Mouse (Mus musculus) CH12.LX (cell line): ENCODE data around the gene Scarf2. TPM values are rescaled to one million over a fixed set of nuclear protein-coding genes. Genes with fewer than 3 reads are reported as not detected.

Experiments used
- DNase-seq: peaks from one replicate; pipeline ENCODE4 v3.0.0-alpha.2; 2013; ENCODE audit errors: extremely low read depth
- H3K27ac ChIP-seq: 2 replicates; pipeline ENCODE4 v1.5.1; 2012; ENCODE audit warnings: low read depth, mild to moderate bottlenecking, control low read depth, moderate library complexity; ENCODE audit not compliant: insufficient read depth
- H3K27me3 ChIP-seq: replicated peaks from 2 replicates; pipeline ENCODE3; 2012; ENCODE audit warnings: inconsistent platforms
- H3K36me3 ChIP-seq, 2 experiments: replicated peaks in 1 of 2; 2 replicates each; pipeline versions ENCODE3 to v1.6.1; 2012; ENCODE audit warnings: inconsistent platforms in 1 of 2, low read length in 1 of 2, mild to moderate bottlenecking in 1 of 2, mixed read lengths in 1 of 2, moderate library complexity in 1 of 2; ENCODE audit not compliant: control insufficient read depth in 1 of 2, insufficient read depth in 1 of 2
- H3K4me1 ChIP-seq, 2 experiments: 2 replicates each; pipeline ENCODE4 v1.6.1; 2012; ENCODE audit warnings: inconsistent platforms in 1 of 2, moderate library complexity in 1 of 2; ENCODE audit not compliant: insufficient read depth in 2 of 2, control insufficient read depth in 1 of 2
- H3K4me2 ChIP-seq: 2 replicates; pipeline ENCODE4 v1.6.1; 2012; ENCODE audit warnings: low read depth, mild to moderate bottlenecking, control low read depth; ENCODE audit not compliant: poor library complexity, insufficient read depth, severe bottlenecking
- H3K4me3 ChIP-seq, 3 experiments: fragments of 150-350 bp in 1 of 3; sonication (generic) in 1 of 3; replicated peaks in 1 of 3; 2 replicates each; pipeline versions ENCODE3 to v1.5.1; 2011 to 2012; ENCODE audit warnings: low read depth in 2 of 3, low read length in 2 of 3, mild to moderate bottlenecking in 2 of 3, moderate library complexity in 2 of 3, control low read depth in 1 of 3, improper control_type of control experiment in 1 of 3, inconsistent platforms in 1 of 3, mixed read lengths in 1 of 3; ENCODE audit not compliant: poor library complexity in 1 of 3
- H3K79me2 ChIP-seq: replicated peaks from 2 replicates; pipeline ENCODE4 v1.6.1; 2012; ENCODE audit warnings: mild to moderate bottlenecking, moderate library complexity; ENCODE audit not compliant: control insufficient read depth, poor library complexity, insufficient read depth, severe bottlenecking; ENCODE audit errors: extremely low read depth
- H3K9ac ChIP-seq: 2 replicates; pipeline ENCODE4 v1.6.1; 2012; ENCODE audit warnings: low read depth, mild to moderate bottlenecking, control low read depth, moderate library complexity; ENCODE audit not compliant: insufficient read depth
- H3K9me3 ChIP-seq: replicated peaks from 2 replicates; pipeline ENCODE3; 2012; ENCODE audit warnings: low read length, inconsistent platforms, mixed read lengths
- BHLHE40 ChIP-seq: IDR thresholded peaks from 2 replicates; pipeline ENCODE4 v1.6.1; 2011; ENCODE audit warnings: mild to moderate bottlenecking, low read depth, low read length, improper control_type of control experiment
- E2F4 ChIP-seq: IDR thresholded peaks from 2 replicates; pipeline ENCODE4 v1.6.1; 2011; ENCODE audit warnings: low read depth, low read length, improper control_type of control experiment; ENCODE audit not compliant: insufficient replicate concordance
- GABPA ChIP-seq: IDR thresholded peaks from 2 replicates; pipeline ENCODE4 v1.6.1; 2012; ENCODE audit warnings: low read depth, low read length, improper control_type of control experiment, inconsistent platforms; ENCODE audit not compliant: insufficient replicate concordance
- JUND ChIP-seq: conservative IDR thresholded peaks from 2 replicates; pipeline ENCODE4 v1.6.1; 2011; ENCODE audit warnings: low read depth, low read length, improper control_type of control experiment
- KAT2A ChIP-seq: IDR thresholded peaks from 2 replicates; pipeline ENCODE4 v1.6.1; 2012; ENCODE audit warnings: low read length, improper control_type of control experiment, inconsistent platforms; ENCODE audit not compliant: insufficient replicate concordance
- NRF1 ChIP-seq: IDR thresholded peaks from 2 replicates; pipeline ENCODE4 v1.6.1; 2014; ENCODE audit warnings: low read depth, mild to moderate bottlenecking, inconsistent platforms, low read length, improper control_type of control experiment, moderate library complexity
- RCOR1 ChIP-seq: conservative IDR thresholded peaks from 2 replicates; pipeline ENCODE4 v1.6.1; 2012; ENCODE audit warnings: low read depth, mild to moderate bottlenecking, inconsistent platforms, low read length, improper control_type of control experiment
- UBTF ChIP-seq: IDR thresholded peaks from 2 replicates; pipeline ENCODE4 v1.6.1; 2012; ENCODE audit warnings: low read depth, mild to moderate bottlenecking, inconsistent platforms, low read length, improper control_type of control experiment, moderate library complexity
- ZC3H11A ChIP-seq: IDR thresholded peaks from 2 replicates; pipeline ENCODE4 v1.6.1; 2012; ENCODE audit warnings: low read depth, mild to moderate bottlenecking, inconsistent platforms, low read length, improper control_type of control experiment
- ZKSCAN1 ChIP-seq: IDR thresholded peaks from 2 replicates; pipeline ENCODE4 v1.6.1; 2012; ENCODE audit warnings: low read depth, inconsistent platforms, low read length, improper control_type of control experiment, borderline replicate concordance
- dilution Hi-C: fragments of 300-500 bp; cut with MboI; formaldehyde crosslinking; loops from 2 replicates; pipeline ENCODE4 v1.14.3; 2020; ENCODE audit warnings: low sequenced_read_pairs; ENCODE audit not compliant: extremely low pct_unique_long_range_greater_than_20kb, extremely low pct_ligation_motif_present
- in situ Hi-C: fragments of 300-500 bp; cut with MboI; formaldehyde crosslinking; loops from 3 replicates; pipeline ENCODE4 v1.14.3; 2019; ENCODE audit warnings: low sequenced_read_pairs, low pct_ligation_motif_present, low pct_unique_long_range_greater_than_20kb, mixed read lengths
- polyA plus RNA-seq: library from polyadenylated mRNA; unstranded; fragments of >175 nt; gene quantifications from 2 replicates; pipeline ENCODE4 v1.2.1, GENCODE M21; 2012; ENCODE audit warnings: low read depth; ENCODE audit not compliant: insufficient read length
- total RNA-seq, 2 experiments: library from RNA; depleted of rRNA; stranded (reverse); fragments of 300-350 nt in 1 of 2; fragments of >200 nt in 1 of 2; gene quantifications; 2 replicates each; pipeline ENCODE4 v1.2.3; 2012 to 2014

Gene Scarf2
- total and polyA plus RNA-seq, 3 experiments, result not detected

- Histone ChIP-seq H3K36me3 (peaks cover 0 to 11% of the 10 kb centered on the region in 2 experiments), H3K4me1 (no peaks in the 10 kb centered on the region), H3K9me3 (peaks cover 4% of the 10 kb centered on the region), H3K79me2 (no peaks in the 10 kb centered on the region), H3K27me3 (no peaks in the 10 kb centered on the region), H3K4me3 (no peak overlapping the region), H3K4me2 (no peak overlapping the region), H3K9ac (no peak overlapping the region), H3K27ac (no peak overlapping the region)
- no peak for TF ChIP-seq KAT2A
- TF ChIP-seq BHLHE40, result no peak
- no peak for TF ChIP-seq JUND
- no peak for TF ChIP-seq NRF1
- TF ChIP-seq UBTF, result no peak
- TF ChIP-seq RCOR1, result no peak
- DNase-seq, result no peak
- in situ Hi-C loops, result no loop called here
- dilution Hi-C loops, result no loop called here
Measured at GRCm38 (mm10) chr16:17833321-17833680, 36.2 kb downstream of the Scarf2 start.

- no peak for TF ChIP-seq GABPA
- TF ChIP-seq ZC3H11A, result no peak
- TF ChIP-seq NRF1, result no peak
- TF ChIP-seq E2F4, result no peak
- H3K4me3 ChIP-seq, result no peak overlapping the region
- dilution Hi-C loops (no loop called here), in situ Hi-C loops (no loop called here)
- H3K4me1 ChIP-seq, result no peaks in the 10 kb centered on the region
- DNase-seq, result no peak
- H3K27ac ChIP-seq, result no peak overlapping the region
- peaks cover 0 to 16% of the 10 kb centered on the region in 2 experiments for H3K36me3 ChIP-seq
- H3K27me3 ChIP-seq, result no peaks in the 10 kb centered on the region
- H3K9me3 ChIP-seq, result peaks cover 4% of the 10 kb centered on the region
- no peak overlapping the region for H3K4me2 ChIP-seq
- no peak overlapping the region for H3K9ac ChIP-seq
- H3K79me2 ChIP-seq, result no peaks in the 10 kb centered on the region
Measured at GRCm38 (mm10) chr16:17833681-17834399, 36.8 kb downstream of the Scarf2 start.

GRCm38 (mm10) chr16:17834543-17834942, 37.5 kb downstream of the Scarf2 start:
- H3K4me3 ChIP-seq, result no peak overlapping the region
- dilution Hi-C loops, result no loop called here
- TF ChIP-seq JUND (no peak), ZKSCAN1 (no peak), BHLHE40 (no peak)
- TF ChIP-seq, all 38 proteins: peak for 0
- in situ Hi-C loops, result no loop called here
- no peaks in the 10 kb centered on the region for H3K27me3 ChIP-seq
- no peak overlapping the region for H3K27ac ChIP-seq
- DNase-seq, result no peak
- H3K4me1 ChIP-seq, result no peaks in the 10 kb centered on the region
- no peaks in the 10 kb centered on the region for H3K79me2 ChIP-seq
- peaks cover 4% of the 10 kb centered on the region for H3K9me3 ChIP-seq
- H3K36me3 ChIP-seq, result peaks cover 0 to 20% of the 10 kb centered on the region in 2 experiments
- no peak overlapping the region for H3K9ac ChIP-seq
- no peak overlapping the region for H3K4me2 ChIP-seq
